Mouse (Mus musculus) bone marrow macrophage, adult 2 months (primary cell): Measurements from ENCODE around the gene Trim28.

Source experiments
- CTCF ChIP-seq: IDR thresholded peaks from 2 replicates; pipeline ENCODE4 v1.5.1; 2012; ENCODE audit warnings: low read depth, mild to moderate bottlenecking, low read length, moderate library complexity
- POLR2A ChIP-seq: IDR thresholded peaks from 2 replicates; pipeline ENCODE4 v1.6.1; 2012; ENCODE audit warnings: mild to moderate bottlenecking, low read depth, low read length, borderline replicate concordance

GRCm38 (mm10) chr7:13072293-13072692 is 73.4 kb downstream of the Trim28 start:
- TF ChIP-seq POLR2A = no peak
- TF ChIP-seq CTCF = no peak
